Mouse (Mus musculus): ENCODE data around the gene Smarcd3. TPM values are rescaled to one million over a fixed set of nuclear protein-coding genes. Genes with fewer than 3 reads are reported as not detected.

Gene Smarcd3
- total and polyA plus RNA-seq, 3 experiments, result 1.3 to 2.2 TPM; not detected in 1

DNA sequence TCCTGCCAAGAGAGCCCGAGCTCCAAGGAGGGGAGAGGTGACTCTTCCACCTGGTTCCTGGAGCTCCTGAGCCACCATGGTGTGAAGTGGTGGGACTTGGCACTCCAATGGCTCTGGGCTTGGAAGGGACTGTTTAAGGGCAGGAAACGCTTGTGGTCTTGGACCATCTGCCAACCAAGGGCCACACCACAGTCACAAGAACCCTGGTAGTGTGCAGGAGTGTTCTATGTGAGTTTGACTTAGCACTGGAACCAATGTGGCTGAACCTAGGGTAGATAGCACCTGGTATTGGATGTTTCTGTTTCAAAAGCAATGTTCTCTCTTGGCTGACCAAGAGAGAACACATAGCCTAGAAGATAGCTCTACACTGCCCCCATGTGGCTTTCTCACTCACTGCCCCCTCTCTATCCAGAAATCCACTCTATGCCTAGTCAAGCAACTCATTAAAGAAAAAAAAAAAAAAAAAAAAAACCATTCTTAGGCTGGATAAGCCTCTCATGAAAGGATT, 26.9 kb downstream of the Smarcd3 start:
- peaks cover 5 to 20% of the 10 kb centered on the region in 2 experiments; a peak in 3 of 4 replicates for H3K4me1 ChIP-seq (ENCODE audit: control insufficient read depth in 1 of 2, insufficient read depth in 2 of 2)
- peaks cover 1% of the 10 kb centered on the region for H3K9me3 ChIP-seq (replicated peaks; ENCODE audit: low read length)
- peak; percentile 81 for DNase-seq (ENCODE audit: extremely low read depth)
- no peak overlapping the region for H3K9ac ChIP-seq (ENCODE audit: insufficient read depth, low read depth)
- H3K27me3 ChIP-seq (replicated peaks), result peaks cover 39% of the 10 kb centered on the region
- dilution Hi-C loops (cut with MboI; ENCODE audit: extremely low pct_ligation_motif_present, extremely low pct_unique_long_range_greater_than_20kb, low sequenced_read_pairs) (no loop called here), in situ Hi-C loops (cut with MboI; ENCODE audit: low pct_ligation_motif_present, low pct_unique_long_range_greater_than_20kb, low sequenced_read_pairs) (no loop called here)
- TF ChIP-seq UBTF (IDR thresholded peaks at IDR 0.05; ENCODE audit: low read depth, low read length) (no peak), JUN (IDR thresholded peaks at IDR 0.05; ENCODE audit: insufficient read depth, low read depth, low read length) (no peak), IRF4 (IDR thresholded peaks at IDR 0.05; ENCODE audit: low read depth, low read length) (no peak), ZMIZ1 (IDR thresholded peaks at IDR 0.05; ENCODE audit: low read depth, low read length) (no peak), CHD2 (IDR thresholded peaks at IDR 0.05; ENCODE audit: low read length) (no peak), PAX5 (IDR thresholded peaks at IDR 0.05; ENCODE audit: low read length) (no peak), POLR2A (IDR thresholded peaks at IDR 0.05; ENCODE audit: low read depth, low read length) (no peak), MAX (IDR thresholded peaks at IDR 0.05; ENCODE audit: low read length) (no peak), HCFC1 (IDR thresholded peaks at IDR 0.05; ENCODE audit: low read depth, low read length) (no peak), EP300 (IDR thresholded peaks at IDR 0.05; ENCODE audit: low read length) (no peak), SIN3A (IDR thresholded peaks at IDR 0.05; ENCODE audit: low read length) (no peak), MYC (IDR thresholded peaks at IDR 0.05; ENCODE audit: low read depth, low read length) (no peak), JUND (conservative IDR thresholded peaks at IDR 0.05; ENCODE audit: low read depth, low read length) (no peak), TCF12 (IDR thresholded peaks at IDR 0.05; ENCODE audit: low read depth, low read length) (no peak), MXI1 (IDR thresholded peaks at IDR 0.05; ENCODE audit: low read depth, low read length) (no peak), ZNF384 (IDR thresholded peaks at IDR 0.05; ENCODE audit: low read depth, low read length) (peak; percentile 90), SMC3 (IDR thresholded peaks at IDR 0.05; ENCODE audit: low read depth, low read length) (peak; percentile 45), MEF2A (IDR thresholded peaks at IDR 0.05; ENCODE audit: borderline replicate concordance, low read depth, low read length) (no peak), CTCF (conservative IDR thresholded peaks at IDR 0.05 in 1 of 2, IDR thresholded peaks at IDR 0.05 in 1 of 2; ENCODE audit: low read depth in 2 of 2, low read length in 2 of 2) (peak; percentile 54 to 84; a peak in 3 of 4 replicates), RAD21 (IDR thresholded peaks at IDR 0.05; ENCODE audit: low read depth, low read length) (peak; percentile 66), CHD1 (IDR thresholded peaks at IDR 0.05; ENCODE audit: low read depth, low read length) (no peak), ELF1 (IDR thresholded peaks at IDR 0.05; ENCODE audit: low read depth, low read length) (no peak), GABPA (IDR thresholded peaks at IDR 0.05; ENCODE audit: insufficient replicate concordance, low read depth, low read length) (no peak)
- no peak overlapping the region for H3K4me3 ChIP-seq (replicated peaks in 1 of 3; ENCODE audit: low read depth in 2 of 3, low read length in 2 of 3, poor library complexity in 1 of 3)
- no peak overlapping the region for H3K27ac ChIP-seq (ENCODE audit: insufficient read depth, low read depth)
- H3K4me2 ChIP-seq (ENCODE audit: insufficient read depth, low read depth, poor library complexity, severe bottlenecking), result no peak overlapping the region
- H3K79me2 ChIP-seq (replicated peaks; ENCODE audit: control insufficient read depth, extremely low read depth, insufficient read depth, poor library complexity, severe bottlenecking), result no peaks in the 10 kb centered on the region
- peaks cover 27 to 43% of the 10 kb centered on the region in 2 experiments for H3K36me3 ChIP-seq (replicated peaks in 1 of 2; ENCODE audit: control insufficient read depth in 1 of 2, insufficient read depth in 1 of 2, low read length in 1 of 2)
